Mouse (Mus musculus) gastrocnemius, adult 2 months (tissue): ENCODE data around the gene Mrnip. TPM values are rescaled to one million over a fixed set of nuclear protein-coding genes. Genes with fewer than 3 reads are reported as not detected.
A peak's percentile ranks its signal among the peaks of the same experiment; 100 is the strongest.

Experiments
- DNase-seq: peaks from one replicate; pipeline ENCODE4 v3.0.0; 2022
- H3K27ac ChIP-seq: fragments of 200-600 bp; 2 replicates; pipeline ENCODE4 v1.8.1; 2022; ENCODE audit warnings: mild to moderate bottlenecking
- H3K4me3 ChIP-seq: fragments of 200-600 bp; 2 replicates; pipeline ENCODE4 v1.8.1; 2022; ENCODE audit warnings: mild to moderate bottlenecking, moderate library complexity
- CTCF ChIP-seq: fragments of 200-600 bp; IDR thresholded peaks from 2 replicates; pipeline ENCODE4 v1.8.1; 2022; ENCODE audit warnings: antibody characterized with exemption, mild to moderate bottlenecking, moderate library complexity
- intact Hi-C: fragments of 180-260 bp; cut with DNase I; formaldehyde crosslinking; loops from one replicate; pipeline ENCODE4 v1.15.1; 2025
- total RNA-seq, 2 experiments: library from RNA; stranded (reverse); gene quantifications; 2 replicates each; pipeline ENCODE4 v1.2.3; 2021

Mrnip gene
- total RNA-seq, 2 experiments from 2014 or later: 2.4 to 3.1 TPM

DNA sequence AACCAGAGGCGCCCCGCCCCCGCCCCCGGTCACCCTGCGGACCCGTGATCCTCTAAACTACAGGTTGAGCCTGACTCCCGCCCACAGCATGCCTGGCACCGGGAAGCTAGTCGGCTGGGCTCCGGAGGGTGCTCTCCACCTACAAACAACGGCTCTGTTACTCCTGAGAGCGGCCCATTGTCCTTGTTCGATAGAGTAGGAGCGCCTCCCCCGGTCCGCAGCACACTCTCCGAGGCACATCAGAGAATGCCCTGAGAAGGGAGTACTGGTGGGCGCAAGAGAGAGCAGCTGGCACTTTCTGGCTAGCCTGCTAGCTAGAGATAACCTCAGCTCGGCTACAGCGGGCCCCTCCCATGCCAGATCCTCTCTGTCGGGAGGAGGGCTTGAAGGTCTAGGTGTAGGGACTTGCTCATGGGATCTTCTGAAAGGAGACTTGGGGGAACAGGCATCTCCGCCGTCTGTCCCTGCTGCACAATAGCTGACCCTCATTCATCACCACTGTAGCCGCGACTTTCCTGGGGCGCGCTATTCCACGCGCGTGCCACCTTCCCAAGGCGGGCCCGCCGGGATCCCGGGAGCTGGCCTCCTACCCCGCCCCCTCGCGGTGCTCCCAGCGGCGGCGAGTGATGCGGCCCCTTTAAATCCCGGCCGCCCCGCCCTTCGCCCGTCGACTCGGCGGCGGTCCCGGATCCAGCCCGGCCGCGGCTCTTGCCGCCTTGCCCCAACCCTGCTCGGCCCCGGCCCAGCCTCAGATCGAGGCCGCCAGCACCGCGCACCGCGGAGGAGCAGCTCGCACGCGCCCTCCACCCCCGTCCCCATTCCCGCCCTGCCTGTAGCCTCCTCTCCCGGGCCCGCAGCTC lies 50.7 kb downstream of the Mrnip start:
- TF ChIP-seq CTCF: peak; percentile 51

DNA sequence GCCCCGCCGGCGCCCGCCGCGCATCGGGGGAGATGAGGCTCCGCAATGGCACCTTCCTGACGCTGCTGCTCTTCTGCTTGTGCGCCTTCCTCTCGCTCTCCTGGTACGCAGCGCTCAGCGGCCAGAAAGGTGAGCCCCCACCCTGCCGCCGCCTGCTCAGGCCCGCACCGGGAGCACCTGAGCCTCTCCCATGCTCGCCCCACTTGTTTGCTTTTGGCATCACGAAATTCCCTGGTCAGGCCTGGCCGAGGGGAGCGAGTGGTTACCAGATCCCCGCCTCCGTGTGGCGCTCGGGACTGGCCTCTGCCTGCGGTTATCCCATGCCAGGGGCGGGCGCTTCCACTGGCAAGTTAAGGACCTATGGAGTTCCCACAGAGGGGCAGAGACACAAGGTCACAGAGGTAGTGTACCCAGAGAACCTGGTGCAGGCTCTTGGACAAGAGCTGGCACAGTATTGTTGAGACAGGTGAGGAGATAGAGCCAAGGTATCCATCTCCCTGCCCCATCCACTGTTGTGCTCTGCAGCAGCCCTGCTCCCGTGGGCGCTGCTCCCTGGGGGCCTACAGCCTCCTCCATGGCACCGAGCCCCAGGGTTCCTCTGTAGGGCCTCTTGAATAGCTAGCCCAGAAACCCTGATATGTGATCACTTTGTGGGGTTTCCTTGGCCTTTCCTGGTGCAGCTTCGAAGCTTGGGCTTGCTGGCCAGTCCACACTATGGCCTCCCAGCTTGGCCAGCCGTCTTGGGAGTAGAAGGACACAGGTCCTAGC lies 51.6 kb downstream of the Mrnip start:
- intact Hi-C loops: no loop called here
- peak; percentile 74 for DNase-seq
- no peak; the same call in 1 of the 2 replicates for TF ChIP-seq CTCF
- H3K4me3 ChIP-seq: peak overlapping the region; percentile 96
- peak overlapping the region; percentile 89 for H3K27ac ChIP-seq

More for the DNA sequence above, 50.7 kb downstream of the Mrnip start:
- peak overlapping the region; percentile 89 for H3K27ac ChIP-seq
- intact Hi-C loops: no loop called here
- peak; percentile 96 for DNase-seq
- peak overlapping the region; percentile 96 for H3K4me3 ChIP-seq

DNA sequence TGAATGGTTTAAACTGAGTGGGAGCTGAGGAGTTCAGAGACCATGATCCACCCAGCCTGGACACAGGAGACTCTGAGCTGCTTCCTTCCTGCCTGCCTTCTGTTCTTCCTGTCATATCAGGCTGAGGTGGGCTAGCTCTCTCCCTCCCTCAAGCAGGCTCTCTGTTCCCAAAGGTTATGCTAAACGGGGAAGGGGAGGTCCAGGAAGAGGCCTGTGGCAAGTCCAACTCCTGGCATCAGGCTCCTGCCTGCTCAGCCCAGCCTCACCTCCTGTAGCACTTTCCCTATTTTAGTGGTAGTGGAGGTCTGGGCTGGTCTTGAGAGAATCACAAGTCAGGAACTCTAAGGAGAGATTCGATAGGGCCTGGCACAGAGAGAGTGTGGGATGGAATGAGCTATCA lies 52.2 kb downstream of the Mrnip start:
- peak overlapping the region; percentile 96 for H3K4me3 ChIP-seq
- intact Hi-C loops: no loop called here
- DNase-seq: no peak
- peak overlapping the region; percentile 89 for H3K27ac ChIP-seq
- no peak for TF ChIP-seq CTCF

DNA sequence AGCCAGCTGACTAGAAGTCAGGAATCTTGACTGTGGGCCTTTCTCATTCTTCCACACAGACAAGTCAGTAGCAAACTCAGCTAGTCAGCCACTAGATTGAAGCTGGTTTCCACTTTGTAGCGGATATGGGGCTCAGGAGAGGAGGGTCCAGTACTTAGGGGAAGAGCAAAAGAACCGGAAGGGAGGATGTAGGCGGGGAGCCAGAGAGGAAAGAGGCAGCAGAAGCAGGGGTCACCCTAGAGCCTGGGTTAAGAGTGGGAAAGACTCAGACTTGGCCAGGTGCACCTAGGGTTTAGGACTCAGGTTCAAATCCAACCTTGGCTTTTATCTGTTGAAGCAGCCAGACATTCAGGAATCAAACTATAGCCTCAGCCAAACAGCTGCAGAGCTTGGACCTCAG lies 53.0 kb downstream of the Mrnip start:
- intact Hi-C loops: no loop called here

GRCm38 (mm10) chr11:50227736-50228135 lies 53.5 kb downstream of the Mrnip start:
- Histone ChIP-seq H3K4me3 (peak overlapping the region; percentile 96), H3K27ac (peak overlapping the region; percentile 89)
- intact Hi-C loops: no loop called here

More for the DNA sequence above, 53.0 kb downstream of the Mrnip start:
- Histone ChIP-seq H3K27ac (peak overlapping the region; percentile 89), H3K4me3 (peak overlapping the region; percentile 96)
- TF ChIP-seq CTCF: no peak
- DNase-seq: no peak

GRCm38 (mm10) chr11:50228772-50229171 lies 54.5 kb downstream of the Mrnip start:
- peak; percentile 61 for DNase-seq
- TF ChIP-seq CTCF: no peak
- intact Hi-C loops: no loop called here
- Histone ChIP-seq H3K4me3 (peak overlapping the region; percentile 11; the same call in 1 of the 2 replicates), H3K27ac (peak overlapping the region; percentile 65)

More at GRCm38 (mm10) chr11:50227736-50228135, 53.5 kb downstream of the Mrnip start:
- no peak for DNase-seq
- no peak for TF ChIP-seq CTCF

DNA sequence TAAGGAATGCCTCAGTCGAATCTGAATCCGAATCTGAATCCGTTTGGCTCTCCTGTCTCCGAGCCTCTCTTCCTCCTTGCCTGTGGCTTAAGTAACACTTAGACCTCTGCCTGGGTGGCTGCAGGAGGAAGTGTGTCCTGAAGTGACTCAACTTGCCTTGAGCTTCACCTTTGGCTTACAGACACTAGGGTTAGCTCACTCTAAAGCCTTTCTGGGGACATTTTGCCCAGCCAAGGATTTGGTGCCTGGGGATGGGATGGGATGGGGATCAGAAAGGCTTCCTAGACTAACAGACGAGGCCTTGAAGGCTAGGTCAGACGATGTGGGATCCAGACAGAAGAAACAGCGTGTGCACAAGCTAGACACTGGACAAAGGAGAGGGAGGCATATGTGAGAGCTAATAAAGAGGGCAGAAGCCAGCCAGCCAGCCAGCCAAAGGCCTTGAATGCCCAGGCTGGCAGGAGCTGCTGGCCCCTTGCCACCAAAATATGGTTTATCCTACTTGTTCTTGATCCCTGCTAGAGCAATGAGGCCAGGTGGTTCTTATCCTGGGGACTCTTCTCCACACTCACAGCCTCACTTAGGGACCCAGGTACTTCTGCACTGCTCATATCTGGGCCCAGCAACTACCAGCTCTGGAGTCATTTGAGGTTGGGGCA lies 55.1 kb downstream of the Mrnip start:
- DNase-seq: peak; percentile 73
- intact Hi-C loops: no loop called here
- TF ChIP-seq CTCF: no peak
- 0 out of 2 replicates have a peak overlapping the region, but pooled peaks have one; percentile 21 for H3K4me3 ChIP-seq
- H3K27ac ChIP-seq: peak overlapping the region; percentile 65

DNA sequence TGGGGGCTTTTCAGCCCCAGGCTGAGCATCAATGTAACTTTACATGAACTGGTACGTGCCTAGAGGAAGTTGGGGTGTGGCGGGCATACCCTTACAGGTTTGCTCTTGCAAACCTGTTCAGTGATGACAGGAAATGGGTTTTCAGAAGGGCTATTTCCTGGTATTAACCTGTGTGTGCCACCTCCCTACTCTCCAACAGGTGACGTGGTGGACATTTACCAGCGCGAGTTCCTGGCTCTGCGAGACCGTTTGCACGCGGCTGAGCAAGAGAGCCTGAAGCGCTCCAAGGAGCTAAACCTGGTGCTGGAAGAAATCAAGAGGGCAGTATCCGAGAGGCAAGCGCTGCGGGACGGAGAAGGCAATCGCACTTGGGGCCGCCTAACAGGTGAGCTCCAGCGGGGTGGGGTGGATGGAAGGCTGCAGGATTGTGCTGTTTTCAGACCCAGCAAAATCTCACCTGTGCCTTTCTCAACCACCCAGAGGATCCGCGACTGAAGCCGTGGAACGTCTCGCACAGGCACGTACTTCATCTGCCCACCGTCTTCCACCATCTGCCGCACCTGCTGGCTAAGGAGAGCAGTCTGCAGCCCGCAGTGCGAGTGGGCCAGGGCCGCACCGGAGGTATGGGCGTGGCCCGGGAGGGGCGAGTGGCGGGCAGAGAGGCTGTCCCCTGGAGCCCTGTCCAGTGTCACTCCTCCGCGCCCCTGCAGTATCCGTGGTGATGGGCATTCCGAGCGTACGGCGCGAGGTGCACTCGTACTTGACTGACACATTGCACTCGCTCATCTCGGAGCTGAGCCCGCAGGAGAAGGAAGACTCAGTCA lies 56.4 kb downstream of the Mrnip start:
- intact Hi-C loops: loop anchor here (1.0 kb wide), 1 partner anchor 69 kb away; no protein-coding TSS in a partner anchor
- H3K4me3 ChIP-seq: no peak overlapping the region
- no peak for DNase-seq
- no peak overlapping the region for H3K27ac ChIP-seq
- no peak for TF ChIP-seq CTCF

DNA sequence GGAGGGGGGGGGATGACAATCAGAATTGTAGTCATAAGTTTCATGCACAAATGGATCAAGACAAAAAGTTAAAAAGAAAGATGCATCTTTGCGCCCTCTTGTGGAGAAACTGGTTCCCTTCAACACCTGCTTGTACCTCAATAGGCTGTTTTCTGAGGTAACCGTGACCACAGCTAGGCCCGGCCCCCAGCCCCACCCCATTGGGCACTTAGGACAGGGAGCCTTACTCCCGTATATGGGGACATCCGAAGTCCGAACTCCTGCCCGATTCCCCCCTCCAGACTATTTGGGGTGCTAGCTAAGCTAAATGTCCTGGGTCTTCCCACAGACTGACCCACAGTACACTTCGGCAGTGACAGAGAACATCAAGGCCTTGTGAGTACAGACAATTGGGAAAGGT lies 57.2 kb downstream of the Mrnip start:
- intact Hi-C loops: loop anchor here (1.0 kb wide), 1 partner anchor 70 kb away; no protein-coding TSS in a partner anchor
- Histone ChIP-seq H3K27ac (no peak overlapping the region), H3K4me3 (no peak overlapping the region)
- TF ChIP-seq CTCF: peak; percentile 72
- DNase-seq: no peak

DNA sequence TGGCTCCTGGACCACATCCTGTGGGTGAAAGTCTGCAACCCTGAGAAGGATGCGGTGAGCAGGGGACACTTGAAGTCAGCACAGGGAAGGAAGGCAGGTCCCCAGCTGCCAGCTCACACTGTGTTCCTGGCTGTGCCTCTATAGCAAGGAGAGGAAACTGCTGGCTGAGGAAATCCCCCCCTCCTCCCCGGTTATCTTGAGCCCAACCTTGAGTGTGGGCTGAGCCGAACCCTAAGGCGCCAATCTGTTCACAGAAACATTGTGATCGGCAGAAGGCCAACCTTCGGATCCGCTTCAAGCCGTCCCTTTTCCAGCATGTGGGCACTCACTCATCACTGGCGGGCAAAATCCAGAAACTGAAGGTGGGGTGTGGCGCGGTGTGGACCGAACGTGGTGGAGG lies 58.8 kb downstream of the Mrnip start:
- DNase-seq: no peak
- intact Hi-C loops: no loop called here
- TF ChIP-seq CTCF: no peak
- Histone ChIP-seq H3K27ac (no peak overlapping the region), H3K4me3 (no peak overlapping the region)

- H3K27ac ChIP-seq: no peak overlapping the region
- intact Hi-C loops: no loop called here
- no peak overlapping the region for H3K4me3 ChIP-seq
- no peak for DNase-seq
- TF ChIP-seq CTCF: peak; percentile 49
These were observed 59.7 kb downstream of the Mrnip start for GRCm38 (mm10) chr11:50233993-50234392.

DNA sequence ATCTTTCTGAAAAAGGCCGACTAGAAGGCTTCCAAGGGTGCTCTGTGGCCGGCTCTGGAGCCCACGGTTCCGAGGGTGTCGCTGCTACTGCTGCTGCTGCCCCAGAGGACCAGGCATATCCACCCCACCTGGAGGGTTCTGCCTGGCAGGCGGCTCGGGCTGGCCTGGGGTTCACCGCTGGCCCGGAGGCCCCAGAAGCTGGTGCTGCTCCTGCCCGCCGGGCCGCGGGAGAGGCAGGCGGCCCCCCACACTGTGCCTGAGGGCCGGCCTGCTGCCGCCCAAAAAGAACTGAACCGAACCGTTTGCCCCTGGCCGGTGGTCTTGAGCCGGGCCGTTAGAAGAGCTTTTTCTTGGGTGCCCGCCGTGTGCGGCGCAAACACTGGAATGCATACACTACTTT lies 60.4 kb downstream of the Mrnip start:
- intact Hi-C loops: no loop called here
- H3K4me3 ChIP-seq: no peak overlapping the region
- DNase-seq: no peak
- H3K27ac ChIP-seq: no peak overlapping the region
- TF ChIP-seq CTCF: no peak
